Mouse (Mus musculus) embryonic facial prominence, embryonic 15.5 days (tissue): ENCODE results near the gene Ppp2r5a. TPM values are rescaled to one million over a fixed set of nuclear protein-coding genes. Genes with fewer than 3 reads are reported as not detected.

Experiments used
- ATAC-seq: fragments of 200-750 bp; cut with Nextera tagmentation; 2 replicates; pipeline ENCODE4 v1.8.0; 2017; ENCODE audit warnings: low read depth, moderate TSS enrichment; ENCODE audit not compliant: insufficient number of reproducible peaks, low FRiP score, low TSS enrichment
- H3K27ac ChIP-seq: fragments of 300-500 bp; sonication (generic); replicated peaks from 2 replicates; pipeline ENCODE4 v1.5.1; 2015; ENCODE audit warnings: mild to moderate bottlenecking, inconsistent platforms
- H3K27me3 ChIP-seq: fragments of 300-500 bp; sonication (generic); 2 replicates; pipeline ENCODE4 v1.6.1; 2015; ENCODE audit warnings: inconsistent platforms
- H3K36me3 ChIP-seq: fragments of 300-500 bp; sonication (generic); 2 replicates; pipeline ENCODE4 v1.6.1; 2015; ENCODE audit warnings: mild to moderate bottlenecking, inconsistent platforms
- H3K4me1 ChIP-seq: fragments of 300-500 bp; sonication (generic); 2 replicates; pipeline ENCODE4 v1.6.1; 2015; ENCODE audit warnings: inconsistent platforms
- H3K4me2 ChIP-seq: fragments of 300-500 bp; sonication (generic); replicated peaks from 2 replicates; pipeline ENCODE4 v1.6.1; 2015; ENCODE audit warnings: mild to moderate bottlenecking, inconsistent platforms
- H3K4me3 ChIP-seq: fragments of 300-500 bp; sonication (generic); replicated peaks from 2 replicates; pipeline ENCODE4 v1.5.1; 2015; ENCODE audit warnings: mild to moderate bottlenecking, inconsistent platforms
- H3K9ac ChIP-seq: fragments of 300-500 bp; sonication (generic); 2 replicates; pipeline ENCODE4 v1.6.1; 2015; ENCODE audit warnings: inconsistent platforms
- H3K9me3 ChIP-seq: fragments of 300-500 bp; sonication (generic); replicated peaks from 2 replicates; pipeline ENCODE4 v1.6.1; 2016; ENCODE audit warnings: inconsistent platforms
- WGBS: fragments of 180-500 bp; shearing (Covaris S2); methylation state at CpG from one replicate; pipeline ENCODE4 v1.1.7; 2015; 5-methylcytosine and 5-hydroxymethylcytosine counted together
- polyA plus RNA-seq: library from polyadenylated mRNA; unstranded; fragments of >200 nt; fragmentation: Nextera tagmentation; extraction: Ambion mirVana; gene quantifications from 2 replicates; pipeline ENCODE4 v1.2.1, GENCODE M21; 2015

Gene Ppp2r5a
- polyA plus RNA-seq, 1 experiment from 2014 or later: 26.3 TPM

DNA sequence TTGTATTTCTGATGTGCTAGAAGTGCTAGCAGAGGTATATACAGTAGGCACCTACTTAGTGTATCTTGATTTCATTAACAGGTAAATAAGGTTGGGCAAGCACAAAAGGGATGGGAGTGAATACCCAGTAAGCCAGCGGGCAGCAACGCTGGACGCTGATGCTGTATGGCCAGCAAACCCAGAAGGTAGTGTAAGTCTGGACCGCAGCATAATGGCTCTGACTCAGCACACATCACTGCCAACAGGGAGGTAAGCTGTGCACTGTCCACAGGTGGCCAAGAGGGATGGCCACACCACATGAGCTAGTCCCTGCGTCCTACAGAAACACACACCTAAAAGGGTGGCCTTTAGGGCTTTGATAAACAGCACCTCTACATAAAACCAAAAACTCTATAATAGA is 52.7 kb downstream of the Ppp2r5a start:
- H3K4me2 ChIP-seq: no peak overlapping the region
- peaks cover 35% of the 10 kb centered on the region for H3K36me3 ChIP-seq
- no peak overlapping the region for H3K27ac ChIP-seq
- H3K27me3 ChIP-seq: no peaks in the 10 kb centered on the region
- H3K9ac ChIP-seq: no peak overlapping the region
- H3K4me1 ChIP-seq: peaks cover 7% of the 10 kb centered on the region
- 92% methylated on average over 5 of the region's 5 CpGs for WGBS
- no peak overlapping the region for H3K4me3 ChIP-seq
- ATAC-seq: no peak
- no peaks in the 10 kb centered on the region for H3K9me3 ChIP-seq

DNA sequence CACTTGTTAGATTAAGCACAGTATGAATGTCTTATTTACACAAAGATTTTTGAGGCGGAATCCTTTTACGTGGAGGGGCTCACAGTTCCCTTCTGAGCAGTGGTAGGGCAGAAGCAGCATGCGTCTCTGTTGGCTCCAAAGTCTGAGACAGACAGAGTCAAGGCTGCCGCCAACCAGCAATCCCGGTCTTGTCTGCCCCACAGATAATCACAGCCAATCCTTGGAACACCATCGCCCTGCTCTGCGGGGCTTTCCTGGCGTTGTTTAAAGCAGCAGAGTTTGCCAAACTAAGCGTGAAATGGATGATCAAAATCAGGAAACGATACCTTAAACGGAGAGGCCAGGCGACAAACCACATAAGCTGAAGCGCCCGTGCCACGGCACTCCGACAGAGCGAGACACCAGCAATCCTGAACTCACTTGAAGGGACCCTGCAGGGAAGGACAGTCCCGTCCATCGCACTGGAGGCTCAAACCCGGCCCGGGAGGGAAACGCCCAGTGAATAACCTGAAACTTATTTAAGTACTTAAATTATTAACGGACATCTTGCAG is 53.5 kb downstream of the Ppp2r5a start:
- Histone ChIP-seq H3K36me3 (peaks cover 33% of the 10 kb centered on the region), H3K27me3 (no peaks in the 10 kb centered on the region), H3K9ac (no peak overlapping the region), H3K27ac (no peak overlapping the region), H3K4me2 (no peak overlapping the region), H3K4me1 (peaks cover 7% of the 10 kb centered on the region), H3K4me3 (no peak overlapping the region), H3K9me3 (no peaks in the 10 kb centered on the region)
- 55% methylated on average over 23 of the region's 23 CpGs for WGBS
- ATAC-seq: no peak

DNA sequence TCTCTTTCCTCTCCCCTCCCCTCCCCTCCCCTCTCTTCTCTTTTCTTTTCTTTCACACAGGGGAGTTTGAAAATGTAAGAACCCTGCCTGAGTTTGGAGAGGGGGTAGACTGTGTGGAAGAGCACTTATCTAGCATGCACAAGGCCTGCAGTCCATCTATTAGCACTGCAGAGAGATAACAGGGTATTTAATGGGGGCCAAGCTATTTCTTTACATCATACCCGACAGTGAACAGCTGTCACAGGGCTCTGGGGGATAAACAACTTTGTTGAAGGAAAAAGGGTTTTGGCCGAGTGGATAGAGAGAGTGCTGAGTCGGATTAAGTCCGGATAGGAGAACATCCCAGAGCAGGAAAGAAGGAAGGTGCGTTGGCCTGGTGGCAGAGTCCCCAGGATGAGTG is 54.1 kb downstream of the Ppp2r5a start:
- H3K9me3 ChIP-seq: no peaks in the 10 kb centered on the region
- H3K9ac ChIP-seq: no peak overlapping the region
- ATAC-seq: no peak
- H3K4me3 ChIP-seq: no peak overlapping the region
- H3K27ac ChIP-seq: no peak overlapping the region
- H3K4me2 ChIP-seq: no peak overlapping the region
- peaks cover 33% of the 10 kb centered on the region for H3K36me3 ChIP-seq
- H3K27me3 ChIP-seq: no peaks in the 10 kb centered on the region
- 56% methylated on average over 5 of the region's 5 CpGs for WGBS
- peaks cover 7% of the 10 kb centered on the region for H3K4me1 ChIP-seq

DNA sequence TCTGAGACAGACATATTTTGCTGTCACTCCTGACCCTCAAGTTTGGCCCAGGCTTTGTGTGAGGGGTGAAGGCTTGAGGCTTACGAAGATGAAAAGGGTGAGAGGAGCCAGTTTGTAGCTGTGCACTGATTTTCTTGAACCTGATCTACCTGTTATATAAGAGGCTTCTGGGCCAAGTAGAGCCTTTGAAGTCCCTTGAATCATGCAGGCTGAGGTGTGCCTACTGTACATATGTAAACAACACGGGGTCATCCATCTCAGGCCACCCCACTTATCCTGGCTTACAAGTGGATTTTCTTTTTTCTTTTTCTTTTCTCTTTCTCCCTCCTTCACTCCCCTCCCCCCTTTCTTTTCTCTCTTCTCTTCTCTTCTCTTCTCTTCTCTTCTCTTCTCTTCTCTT is 54.5 kb downstream of the Ppp2r5a start:
- ATAC-seq: no peak
- 78% methylated on average over 2 of the region's 2 CpGs for WGBS
- Histone ChIP-seq H3K4me3 (no peak overlapping the region), H3K27ac (no peak overlapping the region), H3K4me1 (peaks cover 7% of the 10 kb centered on the region), H3K36me3 (peaks cover 37% of the 10 kb centered on the region), H3K9ac (no peak overlapping the region), H3K4me2 (no peak overlapping the region), H3K9me3 (no peaks in the 10 kb centered on the region), H3K27me3 (no peaks in the 10 kb centered on the region)

DNA sequence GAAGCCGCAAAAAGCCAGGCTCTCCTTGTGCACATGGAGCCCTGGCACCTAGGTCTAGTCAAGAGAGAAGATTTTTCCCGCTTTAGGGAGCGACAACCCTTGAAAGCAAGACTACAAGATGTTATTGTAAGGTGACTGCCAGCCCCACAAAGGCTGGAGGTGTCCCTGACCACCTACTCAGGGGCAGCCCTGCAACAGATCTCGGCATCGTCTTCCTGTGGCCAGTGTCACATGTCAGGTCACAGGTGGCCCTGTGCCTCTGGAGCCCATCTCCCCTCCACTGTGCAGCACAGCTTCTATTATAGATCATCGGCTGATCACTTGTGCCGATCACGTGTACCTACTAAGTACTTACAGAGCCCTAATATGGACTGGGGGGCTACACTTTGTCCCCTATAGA is 55.5 kb downstream of the Ppp2r5a start:
- Histone ChIP-seq H3K27me3 (no peaks in the 10 kb centered on the region), H3K4me2 (no peak overlapping the region), H3K27ac (no peak overlapping the region), H3K4me3 (no peak overlapping the region), H3K36me3 (peaks cover 39% of the 10 kb centered on the region), H3K4me1 (no peaks in the 10 kb centered on the region), H3K9me3 (no peaks in the 10 kb centered on the region), H3K9ac (no peak overlapping the region)
- no peak for ATAC-seq
- WGBS: 86% methylated on average over 8 of the region's 8 CpGs

DNA sequence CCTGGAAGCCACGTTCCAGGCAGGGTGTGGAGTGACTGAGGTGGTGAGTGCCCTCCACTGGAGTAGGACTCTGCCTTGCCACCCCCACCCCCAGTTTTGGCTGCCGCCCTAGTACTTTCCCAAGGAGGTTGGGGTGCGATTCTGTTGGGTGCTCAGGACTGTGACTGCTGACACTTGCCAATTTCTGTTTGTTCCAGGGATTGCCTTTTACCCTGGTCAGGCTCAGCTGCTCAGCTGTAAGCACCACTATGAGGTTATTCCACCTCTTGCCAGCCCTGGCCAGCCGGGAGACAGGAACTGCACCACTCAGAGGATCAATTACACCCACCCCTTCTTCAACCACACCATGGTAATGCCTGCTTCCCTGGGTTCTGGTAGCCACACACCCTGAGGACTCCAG is 62.5 kb downstream of the Ppp2r5a start:
- no peak for ATAC-seq
- Histone ChIP-seq H3K4me1 (no peaks in the 10 kb centered on the region), H3K4me2 (no peak overlapping the region), H3K27ac (no peak overlapping the region), H3K9me3 (no peaks in the 10 kb centered on the region), H3K27me3 (no peaks in the 10 kb centered on the region), H3K36me3 (peaks cover 56% of the 10 kb centered on the region), H3K9ac (no peak overlapping the region), H3K4me3 (no peak overlapping the region)
- WGBS: 85% methylated on average over 4 of the region's 4 CpGs

DNA sequence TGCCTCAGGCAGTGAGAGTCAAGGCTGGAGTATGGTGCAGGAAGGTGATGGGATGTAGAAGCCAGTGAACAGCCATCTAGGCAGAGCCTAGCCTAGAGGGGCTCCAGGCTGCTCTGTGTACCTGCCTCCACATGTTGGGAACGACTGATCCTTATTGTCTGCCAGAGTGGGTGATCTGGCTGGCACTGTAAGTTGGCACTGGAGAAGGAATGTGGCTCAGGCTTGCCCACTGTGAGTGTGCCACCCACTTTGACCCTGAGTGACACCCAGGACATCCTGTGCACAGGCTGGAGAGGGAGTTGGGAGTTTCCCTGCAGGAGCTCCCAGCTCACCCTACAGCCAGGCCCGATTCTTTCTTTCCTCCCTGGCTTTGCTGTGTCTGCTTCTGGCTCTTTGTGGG is 63.2 kb downstream of the Ppp2r5a start:
- H3K27me3 ChIP-seq: no peaks in the 10 kb centered on the region
- no peak overlapping the region for H3K9ac ChIP-seq
- no peak overlapping the region for H3K27ac ChIP-seq
- WGBS: 77% methylated on average over 2 of the region's 2 CpGs
- H3K36me3 ChIP-seq: peaks cover 53% of the 10 kb centered on the region
- no peak overlapping the region for H3K4me2 ChIP-seq
- no peaks in the 10 kb centered on the region for H3K4me1 ChIP-seq
- ATAC-seq: no peak
- no peaks in the 10 kb centered on the region for H3K9me3 ChIP-seq
- no peak overlapping the region for H3K4me3 ChIP-seq

DNA sequence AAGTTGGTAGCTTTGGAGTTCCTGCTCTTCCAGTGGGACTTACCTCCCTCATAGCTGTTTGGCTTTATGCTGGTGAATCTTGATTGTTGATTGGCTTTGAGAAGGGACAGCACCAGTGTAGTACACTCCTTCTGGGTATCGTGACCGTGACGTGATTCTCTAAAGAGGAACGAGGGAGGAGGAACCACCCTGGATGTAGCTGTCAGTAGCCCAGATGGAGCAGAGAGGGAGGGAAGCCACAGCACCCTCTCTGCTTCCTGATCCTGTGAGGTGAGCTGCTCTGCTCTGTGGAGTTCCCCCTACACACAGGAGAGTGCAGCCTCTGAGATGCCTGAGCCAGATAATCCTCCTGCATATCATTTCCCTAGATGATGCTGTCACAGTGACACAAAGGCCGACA is 68.6 kb downstream of the Ppp2r5a start:
- ATAC-seq: no peak
- Histone ChIP-seq H3K36me3 (peaks cover 11% of the 10 kb centered on the region; the same call in 1 of the 2 replicates), H3K4me2 (no peak overlapping the region)

DNA sequence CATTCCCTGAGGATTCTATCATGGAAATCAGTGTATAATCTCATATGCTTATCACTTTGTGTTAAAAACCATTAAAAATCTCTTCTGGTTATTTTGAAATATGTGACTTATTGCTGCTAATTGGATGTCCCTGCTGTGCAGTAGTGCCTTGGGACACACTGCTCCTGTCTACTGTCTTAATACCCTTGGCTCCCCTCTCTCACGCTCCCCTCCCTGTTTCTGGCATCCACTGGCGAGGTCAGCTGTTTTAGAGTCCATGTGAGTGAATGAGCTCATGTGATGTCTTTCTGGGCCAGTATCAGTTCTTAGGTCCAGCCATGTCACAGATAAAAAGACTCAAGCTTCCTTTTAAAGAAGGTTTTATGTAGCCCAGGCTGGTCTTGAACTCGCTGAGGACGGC is 72.7 kb downstream of the Ppp2r5a start:
- ATAC-seq: no peak
- H3K9ac ChIP-seq: no peak overlapping the region
- no peaks in the 10 kb centered on the region for H3K27me3 ChIP-seq
- H3K27ac ChIP-seq: no peak overlapping the region
- no peak overlapping the region for H3K4me2 ChIP-seq
- H3K36me3 ChIP-seq: no peaks in the 10 kb centered on the region
- no peak overlapping the region for H3K4me3 ChIP-seq
- H3K9me3 ChIP-seq: no peaks in the 10 kb centered on the region
- peaks cover 23% of the 10 kb centered on the region for H3K4me1 ChIP-seq
- 86% methylated on average over 4 of the region's 4 CpGs for WGBS

More for the DNA sequence above, 68.6 kb downstream of the Ppp2r5a start:
- no peak overlapping the region for H3K9ac ChIP-seq
- H3K4me1 ChIP-seq: no peaks in the 10 kb centered on the region
- no peaks in the 10 kb centered on the region for H3K27me3 ChIP-seq
- WGBS: 85% methylated on average over 5 of the region's 5 CpGs
- no peak overlapping the region for H3K27ac ChIP-seq
- no peak overlapping the region for H3K4me3 ChIP-seq
- no peaks in the 10 kb centered on the region for H3K9me3 ChIP-seq

DNA sequence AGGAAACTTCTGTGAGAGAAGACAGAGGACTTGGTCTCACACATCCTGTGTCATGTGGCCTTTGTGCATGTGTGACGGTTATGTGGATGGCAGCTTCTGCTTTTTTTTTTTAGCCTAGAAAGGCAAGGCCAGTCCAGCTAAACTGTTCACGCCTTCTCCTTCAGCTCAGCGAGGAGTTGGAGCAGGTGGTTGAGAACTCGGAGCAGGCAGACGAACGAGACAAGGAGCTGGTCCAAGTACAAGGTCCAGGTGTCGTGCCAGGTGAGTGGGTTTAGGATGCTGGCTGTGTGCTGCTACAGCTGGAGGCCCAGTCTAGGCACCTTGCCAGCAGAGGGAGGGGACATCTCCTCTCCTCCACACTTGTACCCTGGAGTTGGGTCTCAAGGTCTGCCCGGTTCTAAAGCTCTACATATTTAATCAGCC is 75.0 kb downstream of the Ppp2r5a start:
- no peak overlapping the region for H3K27ac ChIP-seq
- peaks cover 23% of the 10 kb centered on the region for H3K4me1 ChIP-seq
- no peaks in the 10 kb centered on the region for H3K9me3 ChIP-seq
- no peak overlapping the region for H3K4me3 ChIP-seq
- H3K4me2 ChIP-seq: no peak overlapping the region
- no peak overlapping the region for H3K9ac ChIP-seq
- H3K27me3 ChIP-seq: no peaks in the 10 kb centered on the region
- ATAC-seq: no peak
- H3K36me3 ChIP-seq: no peaks in the 10 kb centered on the region
- WGBS: 77% methylated on average over 8 of the region's 8 CpGs

DNA sequence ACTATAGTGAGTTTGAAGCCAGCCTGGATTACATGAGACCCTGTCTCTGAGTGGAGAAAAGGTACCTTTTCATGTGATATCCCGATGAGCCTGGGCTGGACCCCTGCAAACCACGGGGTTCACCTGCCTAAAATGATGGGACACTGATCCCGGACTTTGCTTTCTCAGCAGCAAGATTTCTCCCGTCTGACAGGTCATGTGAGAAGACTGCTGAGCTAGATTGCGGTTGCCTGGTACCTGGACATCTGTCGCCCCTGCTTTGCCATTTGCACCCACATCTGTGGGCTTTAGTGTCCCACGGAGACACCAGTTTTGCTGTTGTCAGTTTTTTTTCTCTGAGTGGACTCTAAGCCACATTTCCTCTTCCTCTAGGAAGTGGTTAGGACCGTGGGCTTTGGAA is 75.8 kb downstream of the Ppp2r5a start:
- H3K9ac ChIP-seq: no peak overlapping the region
- H3K4me3 ChIP-seq: no peak overlapping the region
- peak overlapping the region; percentile 89 for H3K4me2 ChIP-seq

DNA sequence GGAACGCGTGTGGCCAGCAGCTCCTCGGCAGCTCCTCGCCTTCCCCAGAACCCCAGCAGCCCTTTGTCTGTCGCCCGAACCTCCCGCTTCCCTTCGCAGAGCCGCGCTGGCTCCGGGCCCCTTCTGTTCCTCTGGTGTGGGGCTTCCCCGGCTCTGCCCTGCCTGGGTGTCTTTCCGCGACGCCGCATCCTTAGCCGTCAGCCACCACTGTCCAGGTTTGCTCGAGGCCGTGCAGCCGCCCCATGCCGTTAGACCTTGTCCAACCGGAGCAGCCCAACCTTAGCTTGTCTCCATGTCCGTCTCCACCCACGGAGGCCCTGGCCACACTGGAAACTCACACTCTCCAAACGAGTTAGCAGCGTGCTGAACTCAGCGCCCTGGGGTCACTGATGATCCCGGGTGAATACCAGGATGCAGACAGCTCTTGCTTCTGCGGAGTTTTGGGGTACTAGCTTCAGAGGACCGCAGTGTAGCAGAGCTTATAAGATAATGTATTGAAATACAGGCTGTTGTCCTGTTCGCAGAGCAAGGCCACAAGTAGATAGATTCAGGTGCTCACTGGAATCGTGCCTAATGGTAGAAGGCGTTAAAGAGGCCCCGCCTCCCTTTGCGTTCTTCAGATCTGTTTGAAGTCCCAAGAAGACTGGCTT is 76.7 kb downstream of the Ppp2r5a start:
- WGBS: 1% methylated on average over 35 of the region's 35 CpGs
- peaks cover 23% of the 10 kb centered on the region for H3K4me1 ChIP-seq
- no peaks in the 10 kb centered on the region for H3K9me3 ChIP-seq
- peak overlapping the region; percentile 70 for H3K9ac ChIP-seq
- peak overlapping the region; percentile 80 for H3K4me3 ChIP-seq
- peak; percentile 58 for ATAC-seq
- H3K36me3 ChIP-seq: no peaks in the 10 kb centered on the region
- peak overlapping the region; percentile 89 for H3K4me2 ChIP-seq
- peak overlapping the region; percentile 45 for H3K27ac ChIP-seq
- no peaks in the 10 kb centered on the region for H3K27me3 ChIP-seq

More for the DNA sequence above, 75.8 kb downstream of the Ppp2r5a start:
- no peaks in the 10 kb centered on the region for H3K9me3 ChIP-seq
- H3K27me3 ChIP-seq: no peaks in the 10 kb centered on the region
- ATAC-seq: no peak
- H3K4me1 ChIP-seq: peaks cover 23% of the 10 kb centered on the region
- no peaks in the 10 kb centered on the region for H3K36me3 ChIP-seq
- 79% methylated on average over 8 of the region's 8 CpGs for WGBS
- no peak overlapping the region for H3K27ac ChIP-seq
